Mouse (Mus musculus) erythroblast, embryonic 14.5 days (primary cell): ENCODE results near the gene Skp1a.

Experiments used
- GATA1 ChIP-seq: IDR thresholded peaks from 2 replicates; pipeline ENCODE4 v1.6.1; 2012; ENCODE audit warnings: low read length, inconsistent platforms, mixed read lengths
- TAL1 ChIP-seq: IDR thresholded peaks from 3 replicates; pipeline ENCODE4 v1.6.1; 2012; ENCODE audit warnings: low read length, inconsistent platforms, mixed read lengths

DNA sequence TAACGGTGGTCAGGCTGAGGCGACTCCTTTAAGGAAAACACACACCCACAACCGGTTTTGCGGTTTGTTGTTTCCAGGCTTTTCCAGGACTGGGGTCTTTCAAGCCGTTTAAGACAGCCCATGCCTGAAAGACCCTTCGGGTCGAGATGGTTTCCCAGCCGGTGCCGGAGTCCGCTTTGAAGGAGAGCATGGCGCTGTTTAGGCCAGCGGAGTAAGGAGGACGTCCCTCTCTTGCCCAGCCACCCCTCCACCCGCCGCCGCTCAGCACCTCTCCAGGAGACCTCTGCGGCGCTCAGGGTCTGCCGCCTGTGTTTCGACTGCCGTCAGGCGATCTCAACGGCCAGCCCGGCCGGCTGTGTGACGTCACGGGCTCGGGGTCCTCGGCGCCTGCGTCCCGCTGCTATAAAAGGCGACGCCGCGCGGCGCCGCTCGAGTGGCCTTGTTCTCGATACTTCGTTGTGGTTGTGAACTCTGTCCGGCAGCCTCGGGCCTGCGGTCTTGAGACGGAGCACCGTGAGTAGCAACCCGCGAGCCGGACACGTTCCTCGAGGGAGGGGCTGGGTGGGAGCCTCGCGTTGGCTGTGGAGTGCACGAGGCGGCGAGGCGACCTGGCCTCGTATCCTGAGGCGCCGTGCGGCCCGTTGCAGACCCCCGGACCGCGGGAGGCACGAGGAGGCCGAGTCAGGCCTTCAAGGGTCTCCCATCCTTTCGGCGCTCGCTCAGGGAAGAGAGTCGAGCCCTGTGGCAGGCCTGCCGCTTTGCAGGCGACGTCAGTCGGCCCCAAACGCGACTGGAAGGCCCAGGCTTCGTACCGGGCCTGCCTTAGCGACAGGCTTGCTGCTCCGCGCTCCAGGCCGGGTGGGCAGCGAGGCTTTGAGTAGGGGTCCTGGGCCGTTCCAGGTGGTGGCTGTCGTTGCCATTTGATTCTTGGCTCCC lies at the start of gene Skp1a:
- TF ChIP-seq GATA1 (no peak), TAL1 (no peak)
